Mouse (Mus musculus): ENCODE results near the gene Unc13a. TPM values are rescaled to one million over a fixed set of nuclear protein-coding genes. Genes with fewer than 3 reads are reported as not detected.
A peak's percentile ranks its signal among the peaks of the same experiment; 100 is the strongest.

The Unc13a gene
- polyA plus RNA-seq, 1 experiment from 2014 or later = 12.8 TPM

DNA sequence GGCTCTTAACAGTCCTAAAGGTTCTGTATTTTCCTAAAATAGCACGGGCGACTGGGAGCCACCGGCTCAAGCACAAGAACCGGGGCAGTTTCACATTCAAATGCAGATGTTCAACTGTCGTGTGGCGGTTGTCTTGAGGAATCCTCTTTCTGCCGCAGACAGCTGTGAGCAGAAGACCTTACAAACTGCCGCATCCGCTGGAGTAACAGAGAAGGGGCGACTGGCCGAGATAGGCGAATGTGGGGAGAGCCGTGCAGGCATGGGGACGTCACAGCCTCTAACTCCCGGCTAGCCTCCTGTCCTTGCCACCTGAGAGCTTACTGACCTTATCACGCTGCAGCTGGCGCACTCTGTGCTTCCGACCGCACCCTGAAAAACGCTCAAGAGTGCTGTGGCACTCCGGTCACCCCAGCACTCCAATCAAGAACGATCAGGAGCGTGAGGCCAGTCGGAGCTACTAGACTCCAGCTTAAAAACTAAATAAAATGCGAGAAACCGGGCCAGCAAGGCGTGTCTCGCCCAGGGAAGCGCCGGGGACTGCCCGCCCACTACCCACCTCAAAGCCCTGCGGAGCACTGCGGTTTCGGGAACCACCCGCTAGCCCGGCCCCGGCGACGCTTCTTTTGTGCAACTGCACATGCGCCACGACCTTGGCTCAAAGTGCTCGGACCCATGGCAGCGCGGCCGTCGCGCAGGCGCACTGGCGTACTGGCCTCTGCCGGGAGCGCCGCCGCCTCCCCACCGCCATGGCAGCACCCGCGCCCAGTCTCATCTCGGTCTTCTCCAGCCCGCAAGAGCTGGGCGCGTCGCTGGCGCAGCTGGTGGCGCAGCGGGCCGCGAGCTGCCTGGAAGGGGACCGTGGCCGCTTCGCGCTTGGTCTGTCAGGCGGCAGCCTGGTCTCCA lies 79.8 kb downstream of the Unc13a start, which contains the start of gene Pgls:
Gene Pgls (plus strand): TSS at position 706 of the 903 bp plus-strand sequence.
- under 1% methylated on average over 67 of the region's 71 CpGs for WGBS
- H3K27ac ChIP-seq (replicated peaks) = peak within 1 kb of the TSS; percentile 99
- no peaks in the 10 kb centered on the region for H3K36me3 ChIP-seq
- H3K27me3 ChIP-seq = peaks cover 10% of the 10 kb centered on the region
- H3K4me3 ChIP-seq = peak within 1 kb of the TSS; percentile 88
- H3K4me1 ChIP-seq = peaks cover 27% of the 10 kb centered on the region
- peak within 1 kb of the TSS; percentile 94 for H3K9ac ChIP-seq (replicated peaks)
- no peaks in the 10 kb centered on the region for H3K9me3 ChIP-seq
- peak within 1 kb of the TSS; percentile 89 for H3K4me2 ChIP-seq (replicated peaks)
- ATAC-seq (ENCODE audit: low FRiP score, low read depth) = peak; percentile 89

- peak overlapping the region; percentile 99; the same call in 1 of the 2 replicates for H3K27ac ChIP-seq (replicated peaks)
- H3K27me3 ChIP-seq = peaks cover 10% of the 10 kb centered on the region
- WGBS = 27% methylated on average over 5 of the region's 5 CpGs
These were observed 80.5 kb downstream of the Unc13a start for GRCm38 (mm10) chr8:71591017-71591416.

GRCm38 (mm10) chr8:71588762-71589161 lies 82.8 kb downstream of the Unc13a start:
- no peak overlapping the region for H3K4me3 ChIP-seq
- 71% methylated on average over 3 of the region's 3 CpGs for WGBS
- H3K36me3 ChIP-seq = peaks cover 24% of the 10 kb centered on the region
- no peak overlapping the region for H3K9ac ChIP-seq (replicated peaks)
- H3K4me2 ChIP-seq (replicated peaks) = no peak overlapping the region
- H3K9me3 ChIP-seq = no peaks in the 10 kb centered on the region
- H3K27me3 ChIP-seq = peaks cover 10% of the 10 kb centered on the region
- ATAC-seq (ENCODE audit: low FRiP score, low read depth) = no peak
- no peak overlapping the region for H3K27ac ChIP-seq (replicated peaks)
- H3K4me1 ChIP-seq = peaks cover 20% of the 10 kb centered on the region

More at GRCm38 (mm10) chr8:71591017-71591416, 80.5 kb downstream of the Unc13a start:
- Histone ChIP-seq H3K9me3 (no peaks in the 10 kb centered on the region), H3K4me2 (replicated peaks) (peak overlapping the region; percentile 89), H3K4me3 (peak overlapping the region; percentile 88), H3K9ac (replicated peaks) (peak overlapping the region; percentile 94), H3K4me1 (peaks cover 26% of the 10 kb centered on the region), H3K36me3 (peaks cover 2% of the 10 kb centered on the region; the same call in 1 of the 2 replicates)
- ATAC-seq (ENCODE audit: low FRiP score, low read depth) = no peak

DNA sequence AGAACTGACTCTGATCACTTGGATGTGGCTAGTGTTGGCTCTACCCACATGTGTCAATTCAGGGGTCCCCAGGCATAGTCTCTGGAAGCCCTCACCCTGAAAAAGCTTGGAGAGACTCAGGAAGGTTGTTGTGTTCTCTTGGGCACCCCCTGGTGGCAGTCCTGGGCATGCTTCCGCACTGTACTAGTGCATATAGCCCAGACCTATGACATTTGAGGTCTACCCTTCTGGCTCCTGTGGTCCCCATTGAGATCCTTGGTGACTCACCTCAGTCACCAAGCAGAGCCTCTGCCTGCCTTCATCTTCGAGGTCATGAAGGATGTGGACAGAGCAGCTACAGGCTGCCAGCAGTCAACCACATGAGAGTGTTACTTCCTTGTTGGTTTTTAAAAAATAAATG lies 84.7 kb downstream of the Unc13a start:
- WGBS = 72% methylated on average over 2 of the region's 2 CpGs
- peaks cover 24% of the 10 kb centered on the region for H3K36me3 ChIP-seq

DNA sequence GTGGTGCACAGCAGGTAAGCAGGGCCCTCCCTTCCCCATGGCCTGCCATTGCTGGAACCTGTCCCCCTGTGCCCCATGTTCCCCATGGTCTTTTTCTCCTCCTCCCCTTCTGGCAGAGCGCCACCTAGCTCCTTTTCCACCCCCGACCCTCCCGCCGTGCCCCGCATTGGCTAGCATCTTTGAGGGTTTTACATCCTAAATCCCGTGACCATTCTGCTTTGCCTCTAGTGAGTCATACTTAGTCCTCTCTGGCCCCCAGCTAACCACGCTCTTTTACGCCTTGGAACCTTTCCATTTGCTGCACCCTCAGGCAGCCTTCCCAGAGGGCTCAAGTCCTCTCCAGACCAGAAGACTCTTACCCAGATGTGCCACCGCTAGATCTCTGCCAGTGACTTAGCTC lies 91.4 kb downstream of the Unc13a start:
- no peaks in the 10 kb centered on the region for H3K27me3 ChIP-seq
- 29% methylated on average over 9 of the region's 9 CpGs for WGBS
- 0 out of 2 replicates have a peak, but pooled peaks cover 6% of the 10 kb centered on the region for H3K4me1 ChIP-seq
- no peak overlapping the region for H3K9ac ChIP-seq (replicated peaks)
- H3K9me3 ChIP-seq = no peaks in the 10 kb centered on the region
- H3K36me3 ChIP-seq = peaks cover 24% of the 10 kb centered on the region
- H3K4me3 ChIP-seq = no peak overlapping the region
- ATAC-seq (ENCODE audit: low FRiP score, low read depth) = no peak
- H3K4me2 ChIP-seq (replicated peaks) = no peak overlapping the region
- H3K27ac ChIP-seq (replicated peaks) = no peak overlapping the region

More for the DNA sequence above, 84.7 kb downstream of the Unc13a start:
- peaks cover 10% of the 10 kb centered on the region for H3K27me3 ChIP-seq
- H3K4me1 ChIP-seq = peaks cover 7% of the 10 kb centered on the region; the same call in 1 of the 2 replicates
- no peak for ATAC-seq (ENCODE audit: low FRiP score, low read depth)
- H3K4me3 ChIP-seq = no peak overlapping the region
- H3K9ac ChIP-seq (replicated peaks) = no peak overlapping the region
- no peaks in the 10 kb centered on the region for H3K9me3 ChIP-seq
- no peak overlapping the region for H3K27ac ChIP-seq (replicated peaks)
- H3K4me2 ChIP-seq (replicated peaks) = no peak overlapping the region

GRCm38 (mm10) chr8:71579476-71579875 lies 92.1 kb downstream of the Unc13a start:
- Histone ChIP-seq H3K36me3 (peaks cover 17% of the 10 kb centered on the region), H3K27me3 (no peaks in the 10 kb centered on the region), H3K9me3 (no peaks in the 10 kb centered on the region), H3K27ac (replicated peaks) (no peak overlapping the region), H3K4me3 (no peak overlapping the region), H3K4me2 (replicated peaks) (no peak overlapping the region), H3K9ac (replicated peaks) (no peak overlapping the region), H3K4me1 (0 out of 2 replicates have a peak, but pooled peaks cover 6% of the 10 kb centered on the region)
- ATAC-seq (ENCODE audit: low FRiP score, low read depth) = no peak
- WGBS = 86% methylated on average over 14 of the region's 14 CpGs

GRCm38 (mm10) chr8:71579009-71579408 lies 92.5 kb downstream of the Unc13a start:
- Histone ChIP-seq H3K36me3 (peaks cover 12% of the 10 kb centered on the region), H3K4me3 (no peak overlapping the region), H3K4me2 (replicated peaks) (no peak overlapping the region), H3K9ac (replicated peaks) (no peak overlapping the region), H3K4me1 (0 out of 2 replicates have a peak, but pooled peaks cover 6% of the 10 kb centered on the region), H3K9me3 (no peaks in the 10 kb centered on the region), H3K27me3 (no peaks in the 10 kb centered on the region), H3K27ac (replicated peaks) (no peak overlapping the region)
- WGBS = 57% methylated on average over 1 of the region's 1 CpGs
- no peak for ATAC-seq (ENCODE audit: low FRiP score, low read depth)

DNA sequence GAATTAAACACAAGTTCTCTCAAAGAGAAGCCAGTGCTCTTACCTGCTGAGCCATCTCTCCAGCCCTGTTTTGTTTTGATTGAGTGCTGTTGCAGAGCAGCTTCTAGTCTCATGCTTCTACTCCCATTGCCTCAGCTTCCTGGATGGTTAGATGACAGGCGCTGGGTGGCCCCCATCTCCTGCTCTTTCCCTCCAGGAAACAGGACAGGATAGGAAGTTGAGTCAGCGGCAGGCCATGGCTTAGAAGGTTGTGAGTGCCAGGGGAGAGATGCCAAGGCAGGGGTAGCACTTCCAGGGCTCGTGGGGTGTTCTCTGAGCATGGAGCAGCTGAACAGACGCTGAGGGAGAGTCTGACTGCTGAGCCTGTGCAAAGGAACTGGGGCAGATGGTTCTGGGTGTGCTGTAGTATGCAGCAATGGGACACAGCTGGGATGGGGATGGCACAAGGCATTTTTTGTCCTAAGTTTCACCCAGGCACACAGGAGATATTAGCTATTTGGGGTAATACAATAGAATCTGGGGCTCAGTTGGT lies 93.6 kb downstream of the Unc13a start:
- Histone ChIP-seq H3K9ac (replicated peaks) (no peak overlapping the region), H3K27me3 (0 out of 2 replicates have a peak, but pooled peaks cover 2% of the 10 kb centered on the region), H3K9me3 (no peaks in the 10 kb centered on the region), H3K36me3 (peaks cover 10% of the 10 kb centered on the region), H3K4me2 (replicated peaks) (no peak overlapping the region), H3K4me1 (peaks cover 9% of the 10 kb centered on the region), H3K4me3 (no peak overlapping the region), H3K27ac (replicated peaks) (no peak overlapping the region)
- 75% methylated on average over 4 of the region's 4 CpGs for WGBS
- ATAC-seq (ENCODE audit: low FRiP score, low read depth) = no peak

DNA sequence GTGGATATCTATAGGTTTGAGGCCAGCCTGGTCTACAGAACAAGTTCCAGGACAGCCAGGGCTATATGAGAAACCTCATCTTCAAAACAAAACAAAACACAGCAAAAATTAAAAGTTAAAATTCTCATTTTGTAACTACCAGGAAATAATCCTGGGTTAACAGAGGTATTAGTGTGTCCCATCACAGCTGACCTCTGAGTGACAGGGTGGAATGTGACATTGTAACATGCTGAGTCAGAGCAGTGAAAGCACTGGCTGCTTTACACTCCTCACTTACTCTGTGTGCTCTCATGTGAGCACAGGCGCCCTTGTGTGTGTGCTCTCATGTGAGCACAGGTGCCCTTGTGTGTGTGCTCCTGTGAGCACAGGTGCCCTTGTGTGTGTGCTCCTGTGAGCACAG lies 96.5 kb downstream of the Unc13a start:
- H3K9me3 ChIP-seq = no peaks in the 10 kb centered on the region
- no peak overlapping the region for H3K27ac ChIP-seq (replicated peaks)
- no peak overlapping the region for H3K4me3 ChIP-seq
- H3K27me3 ChIP-seq = 0 out of 2 replicates have a peak, but pooled peaks cover 4% of the 10 kb centered on the region
- H3K4me1 ChIP-seq = peaks cover 24% of the 10 kb centered on the region
- H3K9ac ChIP-seq (replicated peaks) = no peak overlapping the region
- WGBS = 68% methylated on average over 1 of the region's 1 CpGs
- H3K4me2 ChIP-seq (replicated peaks) = no peak overlapping the region
- H3K36me3 ChIP-seq = no peaks in the 10 kb centered on the region
- no peak for ATAC-seq (ENCODE audit: low FRiP score, low read depth)

- no peak for ATAC-seq (ENCODE audit: low FRiP score, low read depth)
- Histone ChIP-seq H3K9ac (replicated peaks) (no peak overlapping the region), H3K4me2 (replicated peaks) (no peak overlapping the region), H3K4me1 (peaks cover 25% of the 10 kb centered on the region), H3K4me3 (no peak overlapping the region), H3K27me3 (peaks cover 8% of the 10 kb centered on the region; the same call in 1 of the 2 replicates), H3K9me3 (no peaks in the 10 kb centered on the region), H3K27ac (replicated peaks) (no peak overlapping the region), H3K36me3 (no peaks in the 10 kb centered on the region)
- WGBS = 81% methylated on average over 7 of the region's 7 CpGs
These were observed 97.1 kb downstream of the Unc13a start for GRCm38 (mm10) chr8:71574426-71574825.
